Mouse (Mus musculus): ENCODE results near the gene Kctd2.
A peak's percentile ranks its signal among the peaks of the same experiment; 100 is the strongest.

Gene Kctd2

DNA sequence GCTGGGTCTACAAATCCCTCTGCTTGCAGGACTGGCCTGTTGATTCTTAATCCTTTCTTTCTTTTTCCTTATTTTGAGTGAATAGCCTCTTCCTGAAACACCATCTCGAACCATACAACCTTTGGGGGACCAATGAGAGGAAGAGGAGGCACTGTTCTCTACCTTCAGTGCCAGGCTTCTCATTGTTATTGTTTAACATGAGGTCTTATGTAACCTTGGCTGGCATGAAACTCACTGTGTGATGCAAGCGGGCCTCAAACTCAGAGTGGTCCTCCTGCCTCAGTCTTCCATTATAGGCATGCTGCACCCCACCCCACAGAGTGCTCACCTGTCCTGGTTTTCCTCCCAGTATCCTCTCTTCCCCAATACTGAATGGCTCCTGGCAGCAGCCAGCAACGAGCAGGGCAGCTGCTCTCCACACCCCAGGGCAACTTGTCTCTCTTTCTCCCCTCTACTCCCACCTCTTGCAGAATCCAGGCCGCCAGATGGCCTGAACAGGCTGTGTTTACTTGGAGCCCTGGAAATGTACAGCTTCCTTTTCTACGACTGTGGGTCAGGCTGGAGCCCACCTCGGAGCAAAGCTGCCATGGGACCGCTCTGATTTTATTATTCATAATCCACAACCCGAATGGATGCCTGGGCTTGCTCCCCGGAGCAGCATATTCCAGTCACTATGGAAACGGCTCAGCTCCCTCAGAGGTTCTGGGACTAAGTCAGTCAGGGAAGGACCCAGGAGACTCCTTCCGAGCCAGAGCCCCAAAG lies 19.1 kb upstream of the Kctd2 start:
- DNase-seq (ENCODE audit: low read depth, low spot score) = no peak

DNA sequence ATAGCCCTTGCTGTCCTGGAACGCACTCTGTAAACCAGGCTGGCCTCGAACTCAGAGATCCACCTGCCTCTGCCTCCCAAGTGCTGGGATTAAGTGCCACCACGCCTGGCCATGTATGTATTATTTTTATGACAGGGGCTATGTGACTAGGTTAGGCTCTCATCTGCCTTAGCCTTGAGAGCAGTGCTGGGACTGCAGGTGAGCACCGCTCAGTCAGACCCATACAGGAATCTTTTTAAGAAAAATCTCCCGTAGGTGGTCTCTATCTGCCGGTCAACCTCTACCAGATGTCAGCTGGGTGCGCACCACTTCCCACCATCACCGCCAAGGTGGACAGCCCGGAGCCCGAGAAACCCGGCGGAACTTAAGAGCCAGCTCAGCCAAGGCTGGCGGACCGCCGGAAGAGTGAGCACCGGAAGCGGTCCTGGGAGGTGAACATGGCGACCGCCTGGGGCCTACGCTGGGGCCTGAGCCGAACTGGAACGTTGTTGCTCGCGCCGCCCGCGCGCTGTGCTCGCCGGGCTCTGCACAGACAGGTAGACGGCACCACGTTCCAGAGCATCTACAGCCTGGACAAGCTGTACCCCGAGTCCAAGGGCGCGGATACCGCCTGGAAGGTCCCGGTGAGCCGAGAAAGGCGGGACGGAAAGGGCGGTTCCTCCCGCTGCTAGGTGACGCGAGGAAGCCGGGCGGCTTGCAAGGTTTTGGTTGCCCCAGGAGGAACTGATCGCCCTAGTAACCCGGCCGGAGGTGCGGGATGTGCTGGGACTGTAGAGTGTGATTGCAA lies 16.4 kb upstream of the Kctd2 start, which contains the start of gene Mrpl58:
Gene Mrpl58, plus strand, starts transcription at position 415 of the 787 bp plus-strand sequence.
- DNase-seq (ENCODE audit: low read depth, low spot score) = peak; percentile 77

DNA sequence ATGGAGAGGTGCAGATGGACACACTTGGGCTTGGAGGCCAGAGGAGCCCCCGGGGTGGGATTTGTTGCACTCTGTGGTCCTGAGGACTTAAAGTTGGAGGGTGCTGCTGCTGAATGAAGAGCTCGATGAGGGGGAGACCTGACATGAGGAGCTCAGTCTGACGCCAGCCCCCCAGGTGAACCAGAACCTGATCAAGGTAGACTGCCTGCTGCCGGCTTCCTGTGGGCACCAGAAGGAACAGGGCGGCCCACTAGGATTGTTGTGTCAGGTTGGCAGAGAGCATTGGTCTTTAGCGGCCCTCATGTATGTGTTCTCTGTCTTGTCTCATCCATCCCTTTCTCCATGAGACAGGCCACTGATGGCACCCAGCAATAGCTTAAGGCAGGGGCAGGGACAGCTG lies 14.2 kb upstream of the Kctd2 start:
- no peak for DNase-seq (ENCODE audit: low read depth, low spot score)

DNA sequence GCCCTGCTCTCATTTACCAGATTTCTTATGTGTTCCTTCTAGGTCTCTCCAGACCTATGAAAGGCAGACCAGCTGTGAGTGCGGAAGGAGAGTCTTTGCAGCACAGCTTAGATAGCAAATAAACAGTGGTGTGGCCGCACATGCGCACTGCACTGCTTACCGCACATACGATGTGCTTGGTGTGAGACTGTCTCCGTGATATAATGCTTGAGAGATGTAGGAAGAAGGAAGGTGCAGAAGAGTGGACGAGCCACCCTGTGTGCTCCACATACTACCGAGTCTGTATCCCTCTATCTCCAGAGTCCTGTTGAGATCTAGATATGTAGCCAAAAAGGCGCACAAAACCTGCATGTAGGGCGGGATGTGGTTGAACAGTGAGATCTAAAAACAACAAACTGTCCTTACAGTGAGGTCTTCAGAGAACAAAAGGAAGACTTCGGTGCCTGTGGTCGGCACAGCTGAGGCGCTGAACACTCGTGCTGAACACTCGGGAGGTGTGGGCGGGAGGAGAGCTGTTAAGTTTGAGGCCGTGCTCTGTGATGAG lies 13.0 kb upstream of the Kctd2 start:
- DNase-seq (ENCODE audit: low read depth, low spot score) = no peak

DNA sequence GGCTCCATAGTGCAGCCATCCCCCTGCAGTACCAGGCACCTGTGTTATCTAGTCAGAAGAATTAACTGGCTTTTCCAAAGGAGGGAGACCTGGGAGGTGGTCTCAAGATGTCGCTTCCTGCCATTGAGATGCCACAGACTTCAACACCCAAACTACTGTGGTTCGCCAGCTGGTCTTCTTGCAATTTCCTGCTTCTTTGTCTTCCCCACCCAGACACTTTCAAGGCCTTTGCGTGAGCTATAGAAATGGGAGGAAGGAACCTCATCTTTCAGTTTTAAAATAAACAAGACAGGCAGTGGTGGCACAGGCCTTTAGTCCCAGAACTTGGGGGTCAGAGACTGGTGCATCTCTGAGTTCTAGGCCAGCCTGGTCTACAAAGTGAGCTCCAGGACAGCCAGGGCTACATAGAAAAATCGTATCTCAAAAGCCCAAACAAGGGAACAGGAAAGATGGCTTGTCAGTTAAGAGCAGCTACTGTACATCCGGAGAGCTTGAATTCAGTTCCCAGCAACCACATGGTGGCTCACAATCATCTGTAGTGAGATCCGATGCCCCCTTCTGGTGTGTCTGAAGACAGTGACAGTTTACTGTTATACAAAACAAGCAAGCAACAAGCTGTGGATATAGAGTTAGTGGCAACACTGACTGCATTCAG lies 11.5 kb upstream of the Kctd2 start:
- DNase-seq (ENCODE audit: low read depth, low spot score) = no peak

DNA sequence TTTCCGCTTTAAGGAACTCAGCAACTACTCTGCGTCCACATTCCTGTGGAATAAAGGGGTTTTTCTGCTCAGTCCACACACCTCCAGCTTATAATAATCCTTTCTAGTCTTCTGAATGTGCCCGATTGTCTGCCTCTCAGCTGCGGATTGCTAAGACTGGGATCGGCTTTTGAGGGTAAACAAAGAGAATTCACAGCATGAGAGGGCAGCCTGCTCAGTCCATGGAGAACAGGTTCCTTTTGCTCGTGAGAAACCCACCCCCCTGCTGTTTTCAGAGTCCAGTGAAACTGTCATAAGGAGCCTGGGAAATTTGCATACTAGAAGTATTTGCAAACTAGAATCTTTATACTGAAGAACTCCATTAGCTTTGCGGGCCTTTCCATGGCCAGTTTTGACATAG lies 10.4 kb upstream of the Kctd2 start:
- DNase-seq (ENCODE audit: low read depth, low spot score) = no peak

DNA sequence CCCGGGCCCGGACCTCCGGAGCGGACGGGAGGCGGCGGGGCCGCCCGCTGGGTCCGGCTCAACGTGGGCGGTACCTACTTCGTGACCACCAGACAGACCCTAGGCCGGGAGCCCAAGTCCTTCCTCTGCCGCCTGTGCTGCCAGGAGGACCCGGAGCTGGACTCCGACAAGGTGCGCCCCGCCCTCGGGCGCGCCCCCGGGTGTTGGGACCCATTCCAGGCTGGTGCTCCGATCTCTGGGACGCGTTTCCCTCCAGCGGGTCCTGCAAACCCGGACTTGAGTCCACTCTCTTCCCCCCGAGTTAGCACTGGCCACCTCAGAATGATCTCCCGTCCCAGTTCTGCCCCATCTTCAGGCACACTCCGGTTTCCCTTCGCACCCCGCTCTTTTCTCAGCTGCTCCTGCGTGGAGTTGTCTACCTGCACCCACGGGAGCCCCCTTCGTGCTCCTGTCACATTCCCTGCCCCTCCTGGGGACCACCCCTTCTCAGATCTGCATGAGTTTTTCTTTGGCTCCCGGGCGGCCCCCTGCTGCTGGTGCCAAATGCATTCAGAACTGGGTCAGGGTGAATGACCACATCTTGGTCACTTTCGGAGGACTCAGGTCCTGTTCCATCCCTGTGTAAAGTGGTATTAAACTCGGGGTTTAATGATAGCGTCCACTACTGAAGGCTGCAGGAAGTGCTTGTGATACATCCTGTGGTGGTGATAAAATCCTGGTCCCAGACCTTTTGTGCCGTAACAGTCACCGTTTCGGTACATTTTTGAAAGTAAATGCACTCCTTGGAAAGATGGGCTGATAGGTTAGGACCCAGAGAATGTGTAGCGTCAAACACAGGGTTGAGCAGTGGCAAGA lies 635 bp downstream of the Kctd2 start:
- no peak for DNase-seq (ENCODE audit: low read depth, low spot score)

DNA sequence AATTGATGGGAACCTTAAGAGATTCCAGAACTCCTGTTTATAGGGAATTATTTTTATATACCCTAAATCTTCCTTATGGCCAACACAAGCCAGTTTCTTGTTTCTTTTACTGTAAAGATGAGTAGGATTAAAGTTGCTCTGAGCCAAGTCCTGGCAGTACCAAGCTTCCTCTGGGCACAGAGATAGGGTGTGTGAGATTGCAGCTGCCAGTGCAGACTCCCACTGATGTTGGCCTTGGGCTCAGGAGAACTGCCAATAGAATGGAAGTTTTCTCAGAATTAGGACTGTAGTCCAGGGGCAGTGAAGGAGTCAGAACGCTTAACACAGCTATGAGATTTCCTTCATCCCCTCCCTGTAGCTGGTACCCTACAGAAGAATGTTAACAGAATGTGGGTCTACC lies 1.4 kb downstream of the Kctd2 start:
- no peak for DNase-seq (ENCODE audit: low read depth, low spot score)

DNA sequence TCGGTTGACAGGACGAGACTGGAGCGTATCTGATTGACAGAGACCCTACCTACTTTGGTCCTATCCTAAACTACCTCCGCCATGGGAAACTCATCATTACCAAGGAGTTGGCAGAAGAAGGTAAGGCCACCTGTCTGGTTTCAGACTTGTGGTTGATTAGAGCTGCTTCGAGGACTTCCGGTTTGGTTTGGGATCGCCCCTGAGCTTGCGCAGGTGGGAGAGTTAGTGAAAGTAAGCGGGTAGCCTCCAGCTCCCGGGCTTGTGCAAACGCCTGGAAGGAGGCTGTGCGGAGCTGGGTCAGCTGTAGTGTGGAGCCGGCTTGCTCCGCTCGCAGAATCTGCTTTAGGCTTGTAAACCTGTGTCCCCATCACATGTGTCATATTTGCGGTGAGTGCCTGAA lies 2.0 kb downstream of the Kctd2 start:
- no peak for DNase-seq (ENCODE audit: low read depth, low spot score)

DNA sequence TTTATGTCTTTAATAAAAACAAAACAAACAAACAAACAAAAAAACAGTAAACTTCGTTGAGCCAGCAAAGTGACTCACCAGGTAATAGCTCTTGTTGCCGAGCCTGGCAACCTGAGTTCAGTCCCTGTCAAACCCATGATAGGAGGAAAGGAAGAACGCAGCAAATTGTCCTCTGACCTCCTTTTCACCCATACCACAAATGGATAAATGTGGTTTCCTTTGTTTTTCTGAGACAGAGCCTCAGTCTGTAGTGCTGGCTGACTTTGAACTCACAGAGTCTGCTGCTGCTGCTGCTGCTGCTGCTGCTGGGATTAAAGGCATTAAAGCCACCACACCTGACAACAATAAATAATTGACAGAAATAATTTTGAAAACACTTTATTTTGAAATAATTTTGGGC lies 3.2 kb downstream of the Kctd2 start:
- no peak for DNase-seq (ENCODE audit: low read depth, low spot score)

DNA sequence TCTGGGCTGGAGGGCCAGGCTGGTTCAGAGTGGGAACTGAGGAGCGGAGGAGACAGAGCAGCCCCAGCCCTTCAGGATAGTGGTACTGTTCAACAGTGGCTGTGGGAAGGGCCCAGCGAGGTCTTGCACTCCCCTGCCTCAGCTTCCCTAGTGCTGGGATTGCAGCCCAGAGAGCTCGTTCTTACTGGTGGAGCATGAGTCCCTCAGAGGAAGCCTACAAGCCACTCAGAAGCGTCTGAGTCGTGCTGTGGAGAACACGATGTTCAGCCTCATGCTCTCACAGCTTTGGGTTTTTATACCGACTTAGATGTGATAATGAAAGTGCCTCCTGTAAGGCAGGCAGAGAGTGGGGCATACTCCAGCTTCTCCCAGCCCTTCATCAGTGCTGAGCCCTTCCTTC lies 4.7 kb downstream of the Kctd2 start:
- DNase-seq (ENCODE audit: low read depth, low spot score) = no peak

DNA sequence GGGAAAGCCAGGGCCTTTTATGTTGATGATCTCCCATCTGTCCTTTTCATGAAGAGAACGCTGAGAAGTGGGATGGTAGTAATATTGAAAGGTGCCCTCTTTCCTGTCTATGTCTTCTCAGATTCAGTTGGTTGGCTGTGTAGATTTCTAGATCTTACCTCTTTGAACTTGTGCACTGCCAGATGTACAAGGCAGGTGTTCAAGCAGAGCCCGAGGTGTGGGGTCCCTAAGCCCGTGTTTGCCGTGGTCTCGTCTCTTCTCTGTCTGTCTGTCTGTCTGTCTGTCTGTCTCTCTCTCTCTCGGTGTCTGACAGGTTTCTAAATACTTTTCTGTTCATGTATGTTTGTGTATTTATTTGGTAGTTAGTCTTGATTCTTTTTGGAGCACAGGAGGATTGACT lies 5.7 kb downstream of the Kctd2 start:
- no peak for DNase-seq (ENCODE audit: low read depth, low spot score)

DNA sequence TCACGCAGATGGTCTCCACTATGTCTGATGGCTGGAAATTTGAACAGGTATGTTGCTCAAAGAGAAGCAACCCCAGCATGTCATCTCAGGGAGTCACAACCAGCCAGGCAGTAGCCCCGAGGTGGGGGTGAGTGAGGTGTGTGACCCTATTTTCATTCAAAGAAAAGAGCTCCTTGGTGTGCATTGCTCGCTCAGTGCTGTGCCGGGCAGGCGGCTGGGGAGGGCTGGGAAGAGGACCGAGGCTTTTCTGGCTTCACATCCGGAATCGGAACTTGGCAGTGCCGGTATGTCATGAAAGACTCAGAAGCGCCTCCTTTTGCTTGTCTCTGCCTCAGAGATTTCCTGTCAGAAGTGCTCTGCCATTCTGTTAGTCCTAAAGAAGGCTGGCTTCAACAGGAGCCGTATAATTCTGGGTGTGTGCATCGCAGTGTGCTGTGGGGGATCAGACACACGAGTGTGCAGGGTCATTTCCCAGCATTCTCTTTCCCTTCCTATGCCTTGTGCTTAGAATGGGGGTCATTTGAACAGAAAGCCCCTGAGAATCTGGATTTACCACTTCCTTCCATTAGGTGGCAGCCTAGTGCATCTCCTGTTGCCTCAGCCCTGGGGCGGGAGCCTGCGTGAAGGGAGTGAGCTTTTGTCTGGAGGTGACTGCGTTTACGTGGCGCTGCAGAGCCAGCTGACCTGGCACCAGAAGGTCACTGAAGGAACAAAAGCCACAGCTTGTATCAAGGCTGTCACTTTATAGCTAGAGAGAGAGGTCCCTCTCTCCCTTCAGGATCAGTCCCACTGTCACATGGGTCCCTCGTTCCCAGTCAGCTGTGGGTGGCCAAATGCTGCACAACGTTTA lies 7.8 kb downstream of the Kctd2 start:
- peak; percentile 79 for DNase-seq (ENCODE audit: low read depth, low spot score)

DNA sequence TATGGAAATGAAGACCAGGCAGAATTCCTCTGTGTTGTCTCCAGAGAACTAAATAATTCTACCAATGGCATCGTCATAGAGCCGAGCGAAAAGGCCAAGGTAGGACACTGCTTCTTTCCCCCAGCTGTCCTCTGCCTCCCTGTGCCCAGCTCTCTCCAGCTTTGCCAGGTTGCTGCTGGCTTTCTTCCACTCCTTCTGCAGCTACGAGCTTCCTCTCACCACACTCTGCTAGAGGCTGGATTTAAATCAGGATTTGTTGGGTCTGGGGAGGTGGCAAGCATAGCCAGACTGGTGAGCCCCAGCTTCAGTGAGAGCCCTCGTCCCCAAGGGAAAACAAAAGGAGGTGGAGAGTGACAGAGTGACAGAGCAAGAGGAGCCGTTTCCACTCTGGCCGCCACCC lies 9.4 kb downstream of the Kctd2 start:
- no peak for DNase-seq (ENCODE audit: low read depth, low spot score)

DNA sequence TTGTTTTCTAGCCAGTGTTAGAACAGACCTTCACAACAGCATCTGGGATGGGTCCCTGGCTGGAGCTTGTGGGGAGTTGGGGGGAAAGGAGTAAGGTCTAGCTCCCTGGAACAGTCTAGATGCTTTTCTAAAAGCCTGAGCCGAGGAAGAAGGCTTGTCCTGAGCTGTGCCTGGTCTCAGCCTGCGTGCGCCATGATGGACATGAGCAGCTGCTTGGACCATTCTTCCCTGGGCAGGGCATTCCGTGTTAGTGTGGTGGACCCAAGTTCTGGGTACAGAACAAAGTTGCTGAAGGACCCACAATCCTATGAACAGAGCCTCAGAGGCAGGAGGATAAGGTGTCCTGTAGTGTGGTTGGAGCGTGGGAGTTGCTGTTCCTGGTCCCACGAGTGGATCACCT lies 10.6 kb downstream of the Kctd2 start:
- no peak for DNase-seq (ENCODE audit: low read depth, low spot score)

DNA sequence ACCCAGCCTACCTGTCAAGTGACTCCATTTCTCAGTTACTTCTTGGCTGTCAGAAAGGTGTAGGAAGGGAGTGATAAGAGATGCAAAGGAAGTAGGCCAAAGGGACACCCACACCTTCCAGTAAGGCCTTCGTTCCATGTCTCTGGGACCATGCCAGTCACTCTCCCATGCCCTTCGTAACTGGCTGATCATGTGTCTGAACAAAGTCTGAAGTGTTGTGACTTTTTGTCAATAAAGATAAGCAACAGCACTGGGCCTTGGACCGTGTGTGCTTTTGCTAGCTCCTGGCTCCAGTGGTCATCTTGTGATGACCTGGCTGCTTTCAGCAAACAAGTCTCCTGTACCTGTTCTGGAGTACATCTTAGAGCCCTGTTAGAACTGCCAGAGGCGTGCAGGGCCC lies 12.9 kb downstream of the Kctd2 start:
- no peak for DNase-seq (ENCODE audit: low read depth, low spot score)

DNA sequence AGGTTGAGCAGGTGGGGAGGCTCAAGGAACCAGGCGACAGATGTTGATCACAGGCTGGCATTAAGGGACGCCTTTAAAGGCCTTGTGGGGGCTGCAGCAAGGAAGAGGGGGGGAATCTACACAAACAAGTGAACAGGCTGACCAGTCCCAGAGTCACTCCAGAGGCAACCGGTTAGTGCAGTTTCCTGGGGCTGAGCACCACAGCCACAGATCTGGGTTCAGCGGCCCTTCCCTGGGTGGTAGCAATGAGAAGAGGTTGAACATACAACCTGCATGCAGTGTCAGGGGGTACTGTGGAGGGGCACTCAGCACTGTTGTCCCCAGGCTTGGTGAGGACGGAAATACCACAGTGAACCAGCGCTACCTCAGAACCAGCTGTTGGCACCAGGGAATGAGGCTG lies 13.4 kb downstream of the Kctd2 start:
- no peak for DNase-seq (ENCODE audit: low read depth, low spot score)

DNA sequence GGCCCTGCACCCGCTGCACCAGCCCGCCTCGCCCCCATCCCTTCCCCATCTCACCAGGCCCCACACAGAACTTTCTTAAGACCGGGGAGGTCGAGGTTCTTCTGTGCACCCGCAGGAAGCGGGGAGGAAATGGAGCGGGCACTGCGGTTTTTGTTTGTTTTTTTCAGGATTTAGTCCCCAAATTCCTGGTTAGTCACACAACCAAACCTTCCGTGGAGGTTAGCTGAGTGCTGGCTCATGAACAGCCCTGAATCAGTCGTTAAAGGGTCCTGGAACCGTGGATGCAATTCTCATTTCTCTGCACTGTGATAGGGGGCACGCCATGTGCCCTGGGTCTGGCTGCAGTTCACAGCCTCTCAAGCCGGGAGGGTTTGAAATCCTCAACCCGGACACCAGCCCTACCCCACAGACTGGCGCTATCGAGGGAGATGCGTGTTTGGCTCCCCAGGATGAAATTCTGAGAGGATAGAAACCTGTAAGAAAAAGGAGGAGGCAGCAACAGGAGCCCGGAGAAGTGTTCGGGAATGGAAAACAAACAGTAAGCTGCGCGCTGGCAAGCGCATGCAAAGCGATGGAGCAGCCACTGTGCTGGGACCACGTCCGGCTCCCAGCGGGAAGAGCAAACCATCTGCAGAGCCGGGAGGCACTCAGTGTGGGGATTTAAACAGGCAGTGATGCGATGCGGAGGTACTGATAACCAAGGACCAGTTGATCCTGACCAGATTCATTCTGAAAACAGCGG lies 15.8 kb downstream of the Kctd2 start:
- no peak for DNase-seq (ENCODE audit: low read depth, low spot score)

DNA sequence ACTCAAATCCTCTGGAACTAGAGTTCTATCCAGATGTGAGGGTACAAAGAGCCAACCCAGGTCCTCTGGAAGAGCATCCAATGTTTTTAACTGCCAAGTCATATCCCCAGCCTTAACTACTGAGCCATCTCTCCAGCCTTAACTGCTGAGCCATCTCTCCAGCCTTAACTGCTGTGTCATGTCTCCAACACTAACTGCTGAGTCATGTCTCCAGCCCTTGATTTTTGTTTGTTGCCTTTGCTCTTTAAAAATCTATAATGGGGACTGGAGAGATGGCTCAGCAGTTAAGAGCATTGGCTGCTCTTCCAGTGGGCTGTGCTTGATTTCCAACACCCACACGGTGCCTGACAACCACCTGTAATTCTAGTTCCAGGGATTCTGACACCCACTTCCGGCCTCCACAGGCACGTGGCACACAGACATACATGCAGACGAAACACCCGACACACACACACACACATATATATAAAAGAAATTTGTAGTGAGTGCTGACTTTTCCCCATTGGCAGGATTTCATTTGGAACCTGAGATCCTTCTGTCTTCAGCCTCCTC lies 17.7 kb downstream of the Kctd2 start:
- no peak for DNase-seq (ENCODE audit: low read depth, low spot score)
